Mouse (Mus musculus): ENCODE results near the gene Abhd14a.

DNA sequence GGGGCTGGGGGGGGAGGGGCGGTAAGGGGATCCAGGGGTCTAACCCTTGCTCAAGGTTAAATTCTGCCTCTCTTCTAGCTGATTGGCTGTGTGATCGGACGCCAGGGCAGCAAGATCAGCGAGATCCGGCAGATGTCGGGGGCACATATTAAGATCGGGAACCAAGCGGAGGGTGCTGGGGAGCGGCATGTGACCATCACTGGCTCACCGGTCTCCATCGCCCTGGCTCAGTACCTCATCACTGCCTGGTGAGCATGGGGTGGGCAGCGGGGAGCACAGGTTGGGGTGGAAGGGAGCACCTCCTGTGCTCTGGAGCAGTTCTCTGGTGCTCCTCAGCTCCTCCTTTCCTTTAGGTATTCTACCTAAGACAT is 14.9 kb upstream of the Abhd14a start:
- TF ChIP-seq CTCF (conservative IDR thresholded peaks at IDR 0.05; ENCODE audit: low read length), result no peak
- no peak for TF ChIP-seq NANOG (IDR thresholded peaks at IDR 0.05; ENCODE audit: borderline replicate concordance, low read length)
